Mouse (Mus musculus): ENCODE measurements around the gene Atf2. TPM values are rescaled to one million over a fixed set of nuclear protein-coding genes. Genes with fewer than 3 reads are reported as not detected.

Atf2 gene
- polyA plus RNA-seq, 1 experiment from 2014 or later = 74.7 TPM

GRCm38 (mm10) chr2:73772945-73773344, 119.5 kb downstream of the Atf2 start:
- Histone ChIP-seq H3K4me3 (no peak overlapping the region), H3K4me1 (peaks cover 23% of the 10 kb centered on the region)

GRCm38 (mm10) chr2:73768669-73769068, 123.8 kb downstream of the Atf2 start:
- peaks cover 10% of the 10 kb centered on the region for H3K4me1 ChIP-seq
- no peak overlapping the region for H3K9ac ChIP-seq
- H3K27ac ChIP-seq = no peak overlapping the region
- 46% methylated on average over 4 of the region's 4 CpGs for WGBS
- H3K36me3 ChIP-seq = no peaks in the 10 kb centered on the region
- H3K4me3 ChIP-seq = no peak overlapping the region
- ATAC-seq (ENCODE audit: insufficient number of reproducible peaks, insufficient read depth, low FRiP score, low TSS enrichment, low read depth) = no peak
- no peaks in the 10 kb centered on the region for H3K27me3 ChIP-seq
- no peaks in the 10 kb centered on the region for H3K9me3 ChIP-seq
- H3K4me2 ChIP-seq = no peak overlapping the region

More at GRCm38 (mm10) chr2:73772945-73773344, 119.5 kb downstream of the Atf2 start:
- 0 out of 2 replicates have a peak, but pooled peaks cover 6% of the 10 kb centered on the region for H3K27me3 ChIP-seq
- peak overlapping the region; percentile 79 for H3K4me2 ChIP-seq
- no peaks in the 10 kb centered on the region for H3K36me3 ChIP-seq
- no peak overlapping the region for H3K9ac ChIP-seq
- H3K9me3 ChIP-seq = no peaks in the 10 kb centered on the region
- no peak overlapping the region for H3K27ac ChIP-seq
- WGBS = 13% methylated on average over 1 of the region's 1 CpGs
- no peak for ATAC-seq (ENCODE audit: insufficient number of reproducible peaks, insufficient read depth, low FRiP score, low TSS enrichment, low read depth)

Other genes starting within 250 kb of the Atf2 start
- gene Chn1, start 117.3 kb downstream of the Atf2 start, polyA plus RNA-seq (2015; fragmentation: Nextera tagmentation; extraction: Ambion mirVana) = 23.9 and 26.1 TPM in 2 replicates
- gene Atp5g3, start 18.7 kb upstream of the Atf2 start, polyA plus RNA-seq (2015; fragmentation: Nextera tagmentation; extraction: Ambion mirVana) = 1,080 and 1,089 TPM in 2 replicates